Mouse (Mus musculus) left cerebral cortex, adult 2 months (tissue): ENCODE results near the gene Fas. TPM values are rescaled to one million over a fixed set of nuclear protein-coding genes. Genes with fewer than 3 reads are reported as not detected.
A peak's percentile ranks its signal among the peaks of the same experiment; 100 is the strongest.

Source experiments
- DNase-seq, 2 experiments: peaks; one replicate each; pipeline ENCODE4 v3.0.0; 2021 to 2022; ENCODE audit warnings: low spot score in 2 of 2, mixed read lengths in 1 of 2; ENCODE audit errors: extremely low spot score in 1 of 2
- H3K27ac ChIP-seq: fragments of 200-600 bp; 2 replicates; pipeline ENCODE4 v1.8.1; 2022
- H3K4me3 ChIP-seq: fragments of 200-600 bp; 2 replicates; pipeline ENCODE4 v1.8.1; 2022
- CTCF ChIP-seq: fragments of 200-600 bp; IDR thresholded peaks from 2 replicates; pipeline ENCODE4 v1.8.1; 2022; ENCODE audit warnings: antibody characterized with exemption, mild to moderate bottlenecking, moderate library complexity
- intact Hi-C: fragments of 180-260 bp; cut with DNase I; formaldehyde crosslinking; loops from one replicate; pipeline ENCODE4 v1.15.1; 2025
- long read RNA-seq, 2 experiments: library from polyadenylated mRNA; stranded (forward); transcript quantifications; one replicate each; pipeline ENCODE4 v2.0.0; 2021; ENCODE audit warnings: borderline mapping rate in 2 of 2
- total RNA-seq, 2 experiments: library from RNA; stranded (reverse); gene quantifications; 2 replicates each; pipeline ENCODE4 v1.2.3; 2021

Gene Fas
- 1 to 10 TPM in 1 of 2 experiments, under 1 TPM in 1; 0.84 to 2.3 TPM for total RNA-seq
- long read RNA-seq, experiment 1, partial matches to known transcripts: 0 of 1 reads
- long read RNA-seq, experiment 1, other reads (novel, unspliced or antisense): 1 of 1 reads
- long read RNA-seq, experiment 2, partial matches to known transcripts: 2 of 6 reads
- long read RNA-seq, experiment 2, other reads (novel, unspliced or antisense): 1 of 6 reads

DNA sequence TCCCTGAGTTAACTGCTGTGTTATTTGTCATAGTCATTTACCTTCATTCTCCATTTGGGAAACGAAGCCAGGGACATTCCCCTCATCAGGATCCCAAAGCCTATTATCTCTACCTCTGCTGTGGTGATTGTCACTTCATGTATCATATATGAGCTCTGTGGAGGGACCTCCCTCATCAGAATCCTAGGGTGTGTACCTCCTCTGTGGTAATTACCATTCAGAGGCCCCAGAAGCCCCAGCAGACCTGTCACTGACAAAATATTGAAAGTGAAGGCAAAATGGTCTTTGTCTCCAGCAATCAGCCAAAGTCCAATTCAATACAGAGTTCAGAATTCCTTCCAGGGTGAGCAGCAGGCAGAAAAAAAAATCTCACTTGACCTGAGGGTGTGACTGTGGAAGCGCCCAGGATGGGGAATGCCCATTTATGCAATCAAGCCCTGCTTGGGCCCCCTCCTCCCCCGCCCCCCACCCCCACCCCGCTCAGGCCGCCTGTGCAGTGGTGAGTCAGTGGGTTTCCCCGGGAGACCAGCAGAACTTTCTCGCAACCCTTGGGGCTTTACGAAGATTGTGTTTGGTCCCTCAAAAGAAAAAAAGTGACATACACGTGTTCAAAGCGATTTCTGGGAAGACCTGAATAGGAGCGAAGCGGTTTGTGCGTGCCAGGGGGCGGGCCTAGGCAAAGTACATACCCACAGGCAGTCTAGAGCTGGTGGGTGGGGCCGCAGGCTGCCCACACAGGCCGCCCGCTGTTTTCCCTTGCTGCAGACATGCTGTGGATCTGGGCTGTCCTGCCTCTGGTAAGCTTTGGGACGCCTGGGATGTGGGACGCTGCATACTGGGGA, at the start of gene Fas:
Gene Fas, plus strand, starts transcription at position 719 of the 842 bp plus-strand sequence.
- Histone ChIP-seq H3K4me3 (peak within 1 kb of the TSS; percentile 37), H3K27ac (no peak within 1 kb of the TSS)
- peak; percentile 20 to 25 for DNase-seq
- intact Hi-C loops: no loop called here
- TF ChIP-seq CTCF: no peak

DNA sequence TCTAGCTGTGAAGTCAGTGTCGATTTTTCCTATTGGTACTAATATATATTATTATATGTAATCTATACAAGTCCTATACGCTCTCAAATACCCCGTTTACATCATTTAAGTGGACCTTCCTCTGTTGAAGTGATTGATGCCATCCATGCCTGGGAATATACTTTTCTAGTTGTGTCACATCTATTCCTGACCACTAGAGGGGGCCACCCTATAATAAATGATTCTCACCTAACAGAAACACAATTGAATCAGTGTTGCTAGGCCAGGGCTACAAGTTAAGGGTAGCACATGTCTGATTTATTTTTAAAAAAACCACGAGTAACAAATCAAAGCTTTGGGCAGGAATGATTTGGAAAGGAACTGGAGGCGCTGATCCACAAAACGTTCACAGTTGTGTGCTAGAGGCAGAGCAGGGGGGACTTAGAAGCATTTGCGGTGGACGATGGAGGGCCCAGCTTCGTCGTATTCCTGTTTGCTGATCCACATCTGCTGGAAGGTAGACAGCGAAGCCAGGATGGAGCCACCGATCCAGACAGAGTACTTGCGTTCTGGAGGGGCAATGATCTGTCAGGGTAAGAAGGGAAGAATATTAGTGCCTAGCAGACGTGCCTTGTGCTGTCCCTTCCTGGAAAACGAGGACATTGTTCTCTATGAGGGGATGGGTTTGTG, 49.1 kb upstream of the Fas start:
- peak; percentile 74 for TF ChIP-seq CTCF
- intact Hi-C loops: loop anchor here (5.0 to 10.0 kb wide), 5 partner anchors 87 to 859 kb away; no protein-coding TSS in a partner anchor

DNA sequence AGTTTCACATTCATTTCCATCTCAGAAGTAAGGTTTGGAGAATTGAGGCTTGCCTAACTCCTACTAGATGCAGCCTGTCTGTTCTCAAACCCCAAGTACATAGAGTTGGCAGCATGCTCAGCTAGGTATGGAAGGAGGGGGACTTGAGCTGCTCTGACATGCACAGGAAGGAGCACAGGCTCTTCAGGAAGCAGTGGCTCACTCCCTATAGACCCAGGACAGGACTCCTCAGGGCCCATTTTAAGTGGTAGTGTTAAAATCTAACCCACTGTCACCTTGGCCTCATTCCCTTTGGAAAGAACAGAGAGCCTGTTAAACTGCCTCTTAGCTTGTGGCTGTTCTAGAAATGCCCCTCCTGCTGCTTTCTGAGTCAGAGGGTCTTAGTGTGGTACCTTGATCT, 47.5 kb upstream of the Fas start:
- intact Hi-C loops: loop anchor here (5.0 to 10.0 kb wide), 5 partner anchors 88 to 861 kb away; no protein-coding TSS in a partner anchor
- no peak for DNase-seq
- H3K4me3 ChIP-seq: no peak overlapping the region
- TF ChIP-seq CTCF: no peak
- H3K27ac ChIP-seq: no peak overlapping the region

More for the DNA sequence above, 49.1 kb upstream of the Fas start:
- DNase-seq: no peak
- no peak overlapping the region for H3K4me3 ChIP-seq
- no peak overlapping the region for H3K27ac ChIP-seq

DNA sequence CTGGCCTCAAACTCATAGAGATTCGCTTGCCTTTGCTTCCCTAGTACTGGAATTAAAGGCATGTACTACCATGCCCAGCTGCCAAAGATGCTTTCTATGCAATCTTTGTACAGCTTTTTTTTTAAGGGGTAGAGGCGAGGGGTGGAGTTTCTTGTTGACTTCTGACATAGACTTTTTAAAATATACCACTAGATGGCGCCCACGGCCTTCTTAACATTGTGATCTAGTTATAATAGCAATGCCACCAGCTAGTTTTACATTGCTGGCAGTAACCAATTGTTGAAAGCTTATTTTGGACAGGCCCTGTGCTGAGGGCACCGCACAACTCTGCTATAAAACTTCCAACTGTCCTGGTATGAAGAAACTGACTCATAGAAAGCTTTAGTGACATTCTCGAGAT, 46.4 kb upstream of the Fas start:
- DNase-seq: peak in 1 of 2 experiments; percentile 36
- TF ChIP-seq CTCF: peak; percentile 70
- no peak overlapping the region for H3K27ac ChIP-seq
- no peak overlapping the region for H3K4me3 ChIP-seq
- intact Hi-C loops: loop anchor here (2.0 to 10.0 kb wide), 6 partner anchors 41 to 862 kb away; no protein-coding TSS in a partner anchor

DNA sequence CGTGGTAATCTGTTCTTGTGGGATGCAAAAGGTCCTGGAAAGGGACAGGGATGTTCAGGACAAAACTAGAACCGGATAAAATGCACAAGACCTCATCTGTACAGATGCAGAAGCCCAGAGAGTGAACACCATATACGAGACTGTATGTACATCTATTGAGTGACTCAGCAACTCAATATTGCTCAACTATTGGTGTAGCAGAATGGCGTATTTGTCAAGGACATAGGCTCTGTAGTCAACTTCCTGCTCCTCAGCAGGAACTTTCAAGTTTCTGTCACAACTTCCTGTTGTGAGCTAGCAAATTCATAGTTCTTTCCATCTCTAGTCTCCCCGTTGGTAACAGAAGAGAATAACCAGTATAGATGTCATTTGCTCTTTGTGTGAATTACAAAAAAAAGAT, 41.9 kb upstream of the Fas start:
- Histone ChIP-seq H3K27ac (no peak overlapping the region), H3K4me3 (no peak overlapping the region)
- DNase-seq: no peak
- TF ChIP-seq CTCF: no peak
- intact Hi-C loops: loop anchor here (2.0 to 10.0 kb wide), 2 partner anchors 94 to 232 kb away; no protein-coding TSS in a partner anchor

DNA sequence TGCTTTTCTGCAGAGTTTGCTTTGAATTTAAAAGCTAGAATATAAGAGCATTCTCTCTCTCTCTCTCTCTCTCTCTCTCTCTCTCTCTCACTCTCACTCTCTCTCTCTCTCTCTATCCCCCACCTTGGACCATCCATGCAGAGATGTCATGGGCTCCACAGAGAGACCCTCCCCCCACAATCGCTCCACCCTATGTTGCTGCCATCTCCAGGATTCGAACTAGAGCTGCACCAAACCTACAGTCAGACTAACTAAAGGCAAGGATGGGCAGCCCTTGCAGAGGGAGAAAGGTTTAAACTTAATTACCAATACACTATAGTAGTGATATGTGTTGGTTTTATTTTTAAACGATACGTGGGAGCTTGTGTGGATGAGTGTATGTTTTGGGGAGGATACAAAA, 39.8 kb upstream of the Fas start:
- DNase-seq: no peak
- Histone ChIP-seq H3K27ac (no peak overlapping the region), H3K4me3 (no peak overlapping the region)
- intact Hi-C loops: no loop called here
- TF ChIP-seq CTCF: no peak

DNA sequence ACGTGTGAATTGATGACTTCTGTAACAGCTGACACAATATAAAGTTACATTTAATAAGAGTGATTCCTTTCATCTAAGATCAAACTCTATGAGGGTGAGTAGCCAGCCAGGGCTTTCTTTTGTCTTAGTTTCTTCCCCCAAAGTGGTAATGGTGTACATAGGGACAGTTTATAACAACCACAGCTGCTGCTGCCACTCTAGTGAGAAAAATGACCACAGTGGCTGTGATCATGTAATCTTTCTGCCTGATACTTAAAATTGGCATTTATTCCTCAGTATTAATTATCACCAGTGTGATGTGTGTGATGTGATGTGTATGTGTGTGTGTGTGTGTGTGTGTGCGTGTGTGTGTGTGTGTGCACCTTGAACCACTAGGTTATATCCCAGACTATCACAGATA, 38.6 kb upstream of the Fas start:
- no peak for TF ChIP-seq CTCF
- no peak overlapping the region for H3K4me3 ChIP-seq
- intact Hi-C loops: no loop called here
- no peak for DNase-seq
- no peak overlapping the region for H3K27ac ChIP-seq

DNA sequence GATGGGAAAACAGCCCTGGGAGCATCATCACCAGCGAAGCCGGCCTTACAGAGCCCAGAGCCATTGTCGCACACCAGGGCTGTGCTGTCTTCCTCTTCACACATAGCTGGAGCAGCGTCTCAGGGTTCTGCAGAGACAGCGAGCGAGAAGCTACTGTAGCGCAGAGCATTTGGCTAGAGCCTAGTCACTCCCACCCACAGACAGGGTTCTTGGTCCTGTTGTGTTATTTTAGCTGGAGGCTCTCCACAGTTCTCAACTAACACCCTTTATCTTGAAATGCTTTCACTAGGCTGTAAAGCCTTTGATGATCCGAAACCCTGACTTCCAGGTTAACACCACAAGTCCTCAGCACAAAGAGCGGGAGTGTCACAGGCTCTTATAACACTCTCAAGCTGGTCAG, 38.0 kb upstream of the Fas start:
- TF ChIP-seq CTCF: no peak
- intact Hi-C loops: no loop called here

DNA sequence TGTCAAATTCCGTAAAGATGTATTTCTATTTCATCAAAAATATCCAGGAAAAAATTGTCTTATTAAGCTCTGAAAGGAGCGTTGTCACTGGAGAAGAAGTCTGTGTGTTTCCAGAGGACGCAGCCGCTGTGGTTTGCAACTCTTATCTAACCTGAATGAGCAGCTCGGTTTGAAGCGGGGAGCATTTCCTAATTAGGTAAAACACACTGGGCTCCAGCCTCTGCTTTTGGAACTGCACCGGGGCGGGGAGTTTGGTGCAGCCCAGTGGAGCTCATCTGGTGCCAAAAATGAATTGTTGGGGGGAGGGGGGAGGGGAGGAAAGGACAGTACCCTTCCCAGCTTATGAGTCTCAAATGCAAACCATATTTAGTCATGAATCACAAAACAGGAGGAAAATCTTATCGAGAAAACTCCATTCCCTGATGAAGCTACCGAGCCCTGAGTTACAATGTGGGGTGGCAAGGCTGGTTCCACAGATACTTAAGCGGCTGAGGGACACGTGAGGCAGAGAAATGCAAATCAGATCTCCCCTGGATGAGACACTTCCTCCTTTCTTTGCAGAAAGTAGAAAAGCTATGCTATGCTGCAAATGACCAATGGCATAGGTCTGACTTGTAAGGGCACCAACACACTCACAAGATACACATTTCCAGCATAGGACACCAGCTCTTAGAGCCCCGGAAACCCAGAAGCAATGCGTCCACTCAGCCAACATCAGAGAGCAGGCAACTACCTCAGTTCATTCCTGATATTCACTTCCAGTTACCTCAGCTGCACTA, 36.2 kb upstream of the Fas start:
- no peak for TF ChIP-seq CTCF
- intact Hi-C loops: no loop called here
- no peak overlapping the region for H3K4me3 ChIP-seq
- no peak overlapping the region for H3K27ac ChIP-seq
- no peak for DNase-seq

More for the DNA sequence above, 38.0 kb upstream of the Fas start:
- Histone ChIP-seq H3K27ac (no peak overlapping the region), H3K4me3 (no peak overlapping the region)
- DNase-seq: no peak

DNA sequence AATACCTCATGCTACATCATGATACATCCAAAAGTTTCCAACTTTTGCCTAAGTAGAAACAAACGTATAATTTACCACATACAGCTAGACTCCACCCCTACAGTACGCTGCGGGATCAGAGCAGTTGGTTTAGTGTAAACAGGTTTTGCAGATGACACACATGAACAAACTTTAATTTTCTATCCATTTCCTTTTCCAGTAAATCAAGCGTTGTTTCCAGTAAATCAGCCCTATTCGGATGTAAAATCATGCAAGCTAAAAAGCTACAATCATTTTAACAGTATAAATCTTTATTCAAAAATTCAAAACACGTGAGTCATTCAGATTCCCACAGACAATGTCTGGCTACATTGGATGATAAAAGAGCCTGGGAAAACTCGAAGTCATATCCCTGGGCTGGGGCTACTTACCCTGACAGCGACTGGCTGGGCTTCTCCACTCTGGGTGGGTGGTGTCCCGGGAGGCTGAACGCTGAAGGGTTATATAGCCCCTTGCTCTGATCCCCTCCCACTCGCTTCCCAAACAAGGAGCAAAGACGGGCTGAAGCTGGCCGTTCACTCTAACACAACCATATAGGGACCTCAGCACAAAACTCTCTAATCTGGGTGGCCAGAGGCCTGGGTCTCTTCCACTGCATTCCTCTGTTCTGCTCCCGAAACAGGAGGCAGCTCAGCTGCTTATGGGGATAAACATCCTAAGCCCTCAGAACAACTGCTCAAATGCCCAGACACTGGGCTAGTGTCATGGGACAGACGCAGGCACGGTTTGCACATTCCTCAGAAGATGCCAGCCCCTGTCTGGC, 35.4 kb upstream of the Fas start, which contains the start of gene Acta2:
Gene Acta2, minus strand, starts transcription at position 711 of the 802 bp plus-strand sequence.
- intact Hi-C loops: no loop called here
- DNase-seq: no peak
- no peak within 1 kb of the TSS for H3K27ac ChIP-seq
- no peak within 1 kb of the TSS for H3K4me3 ChIP-seq
- no peak for TF ChIP-seq CTCF
